Mouse (Mus musculus) myocyte (in vitro differentiated cells): ENCODE measurements around the gene Gm49403. TPM values are rescaled to one million over a fixed set of nuclear protein-coding genes. Genes with fewer than 3 reads are reported as not detected.

Experiments used
- H3K27me3 ChIP-seq: one replicate; pipeline ENCODE4 v1.6.1; 2011; ENCODE audit not compliant: control insufficient read depth, insufficient read depth, insufficient read length
- H3K36me3 ChIP-seq: one replicate; pipeline ENCODE4 v1.6.1; 2011; ENCODE audit not compliant: control insufficient read depth, insufficient read depth
- H3K4me2 ChIP-seq: one replicate; pipeline ENCODE4 v1.6.1; 2011; ENCODE audit warnings: low read depth, control low read depth
- H3K4me3 ChIP-seq: one replicate; pipeline ENCODE4 v1.5.1; 2011; ENCODE audit warnings: mild to moderate bottlenecking, control low read depth, moderate library complexity
- H3K79me2 ChIP-seq: one replicate; pipeline ENCODE4 v1.6.1; 2011; ENCODE audit not compliant: control insufficient read depth, insufficient read depth
- H3ac ChIP-seq: one replicate; pipeline ENCODE4 v1.6.1; 2011; ENCODE audit not compliant: control insufficient read depth, insufficient read length
- CEBPB ChIP-seq: IDR thresholded peaks from 2 replicates; pipeline ENCODE4 v1.6.1; 2011; ENCODE audit warnings: mild to moderate bottlenecking, moderate library complexity; ENCODE audit not compliant: poor library complexity, insufficient read depth, severe bottlenecking
- E2F4 ChIP-seq: IDR thresholded peaks from one replicate; pipeline ENCODE4 v1.6.1; 2011; ENCODE audit warnings: mild to moderate bottlenecking, control low read depth, moderate library complexity; ENCODE audit not compliant: insufficient read depth
- MAX ChIP-seq: IDR thresholded peaks from one replicate; pipeline ENCODE4 v1.6.1; 2011; ENCODE audit warnings: low read depth, mild to moderate bottlenecking, control low read depth
- MYOD1 ChIP-seq, 3 experiments: IDR thresholded peaks; one replicate each; pipeline ENCODE4 v1.6.1; 2011; ENCODE audit warnings: control low read depth in 2 of 3, low read depth in 2 of 3, mild to moderate bottlenecking in 2 of 3, moderate library complexity in 1 of 3; ENCODE audit not compliant: insufficient read length in 2 of 3, control insufficient read depth in 1 of 3
- MYOG ChIP-seq, 3 experiments: IDR thresholded peaks; one replicate each; pipeline ENCODE4 v1.6.1; 2011; ENCODE audit warnings: control low read depth in 2 of 3, low read depth in 2 of 3, mild to moderate bottlenecking in 2 of 3; ENCODE audit not compliant: insufficient read length in 2 of 3, control insufficient read depth in 1 of 3, insufficient read depth in 1 of 3
- POLR2A ChIP-seq: IDR thresholded peaks from one replicate; pipeline ENCODE4 v1.6.1; 2011; ENCODE audit warnings: low read depth, mild to moderate bottlenecking, control low read depth, moderate library complexity; ENCODE audit not compliant: insufficient read length
- POLR2AphosphoS2 ChIP-seq: IDR thresholded peaks from one replicate; pipeline ENCODE4 v1.6.1; 2011; ENCODE audit warnings: low read depth, control low read depth; ENCODE audit not compliant: insufficient read length
- REST ChIP-seq: IDR thresholded peaks from one replicate; pipeline ENCODE4 v1.6.1; 2011; ENCODE audit warnings: mild to moderate bottlenecking, control low read depth, moderate library complexity; ENCODE audit not compliant: insufficient read depth, insufficient read length
- SRF ChIP-seq: IDR thresholded peaks from one replicate; pipeline ENCODE4 v1.6.1; 2011; ENCODE audit warnings: low read depth; ENCODE audit not compliant: control insufficient read depth, insufficient read length
- TCF12 ChIP-seq: IDR thresholded peaks from one replicate; pipeline ENCODE4 v1.6.1; 2011; ENCODE audit warnings: mild to moderate bottlenecking, control low read depth; ENCODE audit not compliant: poor library complexity, insufficient read depth, severe bottlenecking
- TCF3 ChIP-seq: IDR thresholded peaks from one replicate; pipeline ENCODE4 v1.6.1; 2011; ENCODE audit warnings: low read depth, control low read depth; ENCODE audit not compliant: insufficient read length
- USF1 ChIP-seq: IDR thresholded peaks from one replicate; pipeline ENCODE4 v1.6.1; 2011; ENCODE audit warnings: low read depth, mild to moderate bottlenecking, control low read depth, moderate library complexity
- polyA plus RNA-seq: library from polyadenylated mRNA; unstranded; fragments of >200 nt; fragmentation: generic; extraction: Trizol; gene quantifications from one replicate; pipeline ENCODE4 v1.2.1, GENCODE M21; 2012; ENCODE audit warnings: missing spikeins

Gene Gm49403
- polyA plus RNA-seq, 1 experiment: not detected

DNA sequence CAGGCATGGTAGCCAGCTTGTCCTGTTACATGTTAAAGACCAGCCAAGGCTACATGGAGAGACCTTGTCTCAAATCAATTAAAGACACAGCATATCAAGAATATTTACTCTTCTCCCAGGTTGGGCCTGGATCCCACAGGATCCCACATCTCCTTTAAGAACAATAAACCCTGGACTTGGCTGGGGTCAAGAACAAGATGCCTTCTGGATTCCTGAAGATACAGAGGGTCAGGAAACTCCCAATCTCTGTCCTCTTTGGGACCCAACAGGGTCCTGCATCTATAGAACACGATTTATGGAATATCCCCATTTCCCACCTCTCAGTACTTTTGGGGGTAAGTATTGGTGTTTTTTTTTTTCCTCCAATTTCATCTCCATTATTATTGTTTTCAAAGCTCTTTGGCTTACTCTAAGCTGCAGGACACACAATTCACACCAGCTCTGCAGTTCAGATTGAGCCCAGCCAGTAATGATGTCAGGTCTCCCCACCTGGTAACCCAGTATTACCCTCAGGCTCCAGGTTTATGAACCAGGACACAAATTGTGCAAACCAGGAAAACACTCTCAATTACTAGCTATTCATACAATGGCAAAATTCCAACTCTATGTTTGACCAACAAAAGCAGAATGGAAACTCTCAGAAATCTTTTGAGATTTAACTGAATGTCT, 3.3 kb downstream of the Gm49403 start:
- no peaks in the 10 kb centered on the region for H3K27me3 ChIP-seq
- H3ac ChIP-seq: no peak overlapping the region
- no peak for TF ChIP-seq CEBPB
- TF ChIP-seq E2F4: no peak
- no peak for TF ChIP-seq MAX
- TF ChIP-seq MYOD1 (IDR thresholded peaks at IDR 0.05; ENCODE audit: control insufficient read depth in 1 of 3, insufficient read length in 2 of 3, low read depth in 2 of 3): no peak
- TF ChIP-seq POLR2AphosphoS2: no peak
- TF ChIP-seq POLR2A: no peak
- TF ChIP-seq USF1: no peak
- no peak for TF ChIP-seq SRF
- no peak for TF ChIP-seq REST
- TF ChIP-seq TCF12: no peak
- TF ChIP-seq TCF3: no peak
- no peak for TF ChIP-seq MYOG (IDR thresholded peaks at IDR 0.05; ENCODE audit: control insufficient read depth in 1 of 3, insufficient read depth in 1 of 3, insufficient read length in 2 of 3, low read depth in 2 of 3)
- H3K36me3 ChIP-seq: no peaks in the 10 kb centered on the region
- peak overlapping the region; percentile 53 for H3K4me3 ChIP-seq
- H3K79me2 ChIP-seq: peaks cover 23% of the 10 kb centered on the region
- H3K4me2 ChIP-seq: peak overlapping the region; percentile 95

DNA sequence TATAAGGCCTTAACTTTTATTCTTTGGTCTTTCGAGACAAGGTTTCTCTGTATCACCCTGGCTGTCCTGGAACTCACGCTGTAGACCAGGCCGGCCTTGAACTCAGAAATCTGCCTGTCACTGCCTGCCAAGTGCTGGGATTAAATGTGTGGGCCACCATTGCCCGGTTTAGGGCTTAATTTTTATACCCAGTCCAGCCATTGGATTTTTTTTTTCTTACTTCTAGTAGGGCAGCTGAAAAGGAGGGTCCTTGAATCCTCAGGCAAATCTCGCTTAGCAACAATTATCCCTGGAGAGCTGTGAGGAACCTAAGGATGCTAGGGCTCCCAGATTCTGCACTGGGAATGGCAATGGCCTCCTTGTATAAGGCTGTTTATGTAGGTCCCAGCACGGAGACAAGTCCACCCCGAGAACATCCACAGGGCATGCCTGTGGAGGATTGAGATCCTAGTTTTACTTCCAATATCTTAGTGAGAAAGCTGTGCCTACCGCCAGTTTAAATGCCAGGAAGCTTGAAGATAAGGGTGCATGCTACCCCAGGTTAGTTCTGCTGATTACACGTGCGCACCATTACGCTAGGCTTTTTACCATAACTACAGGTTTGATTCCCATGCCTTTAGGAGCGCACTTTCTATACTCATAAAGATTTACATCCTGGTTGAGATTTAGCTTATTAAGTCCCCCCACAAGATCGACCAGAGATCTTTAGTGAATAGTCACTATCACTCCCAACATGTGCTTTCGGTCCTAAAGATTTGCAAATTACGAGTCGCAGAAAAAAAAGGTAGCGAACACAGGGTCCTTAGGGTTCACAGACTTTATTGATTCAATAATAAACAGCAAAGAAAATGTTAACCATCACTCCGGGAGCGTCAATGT, 4.1 kb downstream of the Gm49403 start:
- no peak for TF ChIP-seq USF1
- no peak for TF ChIP-seq MYOD1 (IDR thresholded peaks at IDR 0.05; ENCODE audit: control insufficient read depth in 1 of 3, insufficient read length in 2 of 3, low read depth in 2 of 3)
- TF ChIP-seq TCF12: no peak
- no peak for TF ChIP-seq TCF3
- no peak for TF ChIP-seq CEBPB
- TF ChIP-seq MYOG (IDR thresholded peaks at IDR 0.05; ENCODE audit: control insufficient read depth in 1 of 3, insufficient read depth in 1 of 3, insufficient read length in 2 of 3, low read depth in 2 of 3): no peak
- TF ChIP-seq MAX: no peak
- TF ChIP-seq SRF: no peak
- no peak for TF ChIP-seq E2F4
- no peak for TF ChIP-seq POLR2A
- TF ChIP-seq REST: no peak
- no peak for TF ChIP-seq POLR2AphosphoS2
- peak overlapping the region; percentile 53 for H3K4me3 ChIP-seq
- H3K79me2 ChIP-seq: peaks cover 23% of the 10 kb centered on the region
- H3K36me3 ChIP-seq: no peaks in the 10 kb centered on the region
- H3K4me2 ChIP-seq: peak overlapping the region; percentile 95
- peak overlapping the region; percentile 6 for H3ac ChIP-seq
- H3K27me3 ChIP-seq: no peaks in the 10 kb centered on the region

DNA sequence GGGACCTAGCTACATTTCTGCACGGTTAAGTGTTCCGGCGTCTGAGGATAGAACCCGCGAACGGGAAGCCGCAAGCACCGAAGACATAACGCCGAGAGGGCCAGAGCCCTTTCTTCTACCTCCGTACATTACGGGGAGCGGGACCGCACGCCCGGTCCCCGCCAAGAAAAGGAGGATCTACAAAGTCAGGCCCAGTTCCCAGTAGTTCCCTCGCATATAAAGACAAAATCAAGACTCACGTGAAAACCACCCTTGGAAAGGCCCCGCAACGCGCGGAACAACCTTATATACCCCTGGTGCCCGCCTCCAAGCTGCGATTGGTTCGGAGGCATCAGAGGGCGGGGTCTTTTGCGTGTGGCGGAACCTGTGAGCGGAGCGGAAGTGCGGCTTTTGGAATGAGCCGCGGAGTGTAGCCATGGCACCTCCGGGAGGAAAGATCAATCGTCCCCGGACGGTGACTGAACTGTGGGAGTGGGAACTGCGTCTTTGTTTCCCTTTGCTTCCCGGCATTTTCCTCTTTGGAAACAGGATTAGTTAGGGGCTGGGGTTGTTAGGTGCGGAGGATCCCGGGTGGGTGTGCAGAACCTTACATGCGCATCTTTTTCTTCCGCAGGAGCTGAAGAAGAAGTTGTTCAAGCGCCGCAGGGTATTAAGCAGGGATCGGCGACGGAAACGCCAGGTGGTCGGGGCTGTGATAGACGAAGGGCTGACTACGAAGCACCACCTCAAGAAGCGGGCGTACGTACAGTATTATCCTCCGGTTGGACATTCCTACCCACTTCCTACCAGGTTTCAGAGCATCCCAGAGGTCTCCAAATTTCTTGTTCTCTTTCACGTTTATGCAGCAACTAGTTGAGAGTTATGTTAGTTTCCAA, 5.0 kb downstream of the Gm49403 start, which contains the start of the genes 1810009A15Rik and Gm49416:
1810009A15Rik (plus strand) TSS at position 343 of the 875 bp plus-strand sequence.
Gm49416 (plus strand) TSS at position 416 of the 875 bp plus-strand sequence.
- peaks cover 31% of the 10 kb centered on the region for H3K79me2 ChIP-seq
- no peaks in the 10 kb centered on the region for H3K36me3 ChIP-seq
- TF ChIP-seq REST (no peak), MAX (no peak), POLR2AphosphoS2 (peak; percentile 66), CEBPB (no peak), POLR2A (peak; percentile 77), SRF (peak; percentile 55), USF1 (no peak)
- H3K4me2 ChIP-seq: peak within 1 kb of the TSS; percentile 95
- no peaks in the 10 kb centered on the region for H3K27me3 ChIP-seq
- H3K4me3 ChIP-seq: peak within 1 kb of the TSS; percentile 53
- H3ac ChIP-seq: peak within 1 kb of the TSS; percentile 6

DNA sequence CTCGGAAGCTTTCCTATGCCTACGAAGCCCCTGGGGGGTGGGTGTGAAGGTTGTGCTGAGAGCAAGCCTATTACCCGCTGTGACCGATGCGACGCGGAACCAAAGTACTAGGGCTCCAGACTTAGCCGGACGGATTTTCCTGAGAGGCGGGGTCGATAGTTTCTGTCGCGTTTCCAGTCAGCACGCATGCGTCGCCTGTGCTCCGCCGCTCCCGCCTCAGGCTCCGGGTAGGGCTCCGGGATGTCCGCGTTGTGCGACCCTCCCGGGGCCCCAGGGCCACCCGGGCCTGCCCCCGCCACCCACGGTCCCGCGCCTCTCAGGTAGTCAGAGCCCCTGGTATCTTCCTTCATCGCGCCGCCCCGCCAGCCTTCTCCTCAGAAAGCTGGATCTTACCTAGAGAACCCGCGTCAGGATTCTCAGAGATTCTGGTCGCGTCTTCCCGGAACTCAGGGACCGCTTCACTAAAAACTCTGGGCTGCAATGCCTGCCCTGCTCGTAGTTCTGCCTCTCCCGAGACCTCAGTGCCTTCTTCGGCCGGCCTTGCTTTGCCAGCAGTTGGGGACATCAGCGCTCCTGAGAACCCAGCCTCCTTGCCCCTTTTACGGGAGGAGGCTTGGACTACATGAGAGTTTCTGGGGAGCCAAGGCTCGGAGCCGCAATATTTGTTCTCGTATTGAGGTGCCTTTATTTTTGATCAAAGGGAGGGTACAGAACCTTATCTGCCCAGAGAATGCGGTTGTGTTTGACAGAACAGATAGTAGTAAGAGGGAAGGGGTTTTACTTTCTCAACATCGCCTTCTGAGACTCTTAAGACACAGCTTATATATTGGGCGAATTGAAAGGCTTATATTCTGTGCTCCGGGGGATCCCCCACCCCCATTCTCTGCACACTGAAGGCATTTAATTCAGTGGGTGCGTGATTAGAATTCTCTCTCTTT, 9.4 kb downstream of the Gm49403 start, which contains the start of gene Ints5:
Ints5 (plus strand) TSS at position 177 of the 938 bp plus-strand sequence.
- TF ChIP-seq MYOD1 (IDR thresholded peaks at IDR 0.05; ENCODE audit: control insufficient read depth in 1 of 3, insufficient read length in 2 of 3, low read depth in 2 of 3) (no peak), TCF3 (no peak), TCF12 (no peak), POLR2AphosphoS2 (peak; percentile 96), MYOG (IDR thresholded peaks at IDR 0.05; ENCODE audit: control insufficient read depth in 1 of 3, insufficient read depth in 1 of 3, insufficient read length in 2 of 3, low read depth in 2 of 3) (no peak), POLR2A (peak; percentile 91), REST (no peak), USF1 (no peak), CEBPB (no peak), SRF (peak; percentile 35), E2F4 (no peak), MAX (no peak)
- Histone ChIP-seq H3K4me2 (peak within 1 kb of the TSS; percentile 96), H3ac (peak within 1 kb of the TSS; percentile 35), H3K4me3 (peak within 1 kb of the TSS; percentile 67), H3K36me3 (no peaks in the 10 kb centered on the region), H3K27me3 (no peaks in the 10 kb centered on the region), H3K79me2 (peaks cover 47% of the 10 kb centered on the region)
